Mouse (Mus musculus): ENCODE data around the gene Gnao1.

Gene Gnao1

DNA sequence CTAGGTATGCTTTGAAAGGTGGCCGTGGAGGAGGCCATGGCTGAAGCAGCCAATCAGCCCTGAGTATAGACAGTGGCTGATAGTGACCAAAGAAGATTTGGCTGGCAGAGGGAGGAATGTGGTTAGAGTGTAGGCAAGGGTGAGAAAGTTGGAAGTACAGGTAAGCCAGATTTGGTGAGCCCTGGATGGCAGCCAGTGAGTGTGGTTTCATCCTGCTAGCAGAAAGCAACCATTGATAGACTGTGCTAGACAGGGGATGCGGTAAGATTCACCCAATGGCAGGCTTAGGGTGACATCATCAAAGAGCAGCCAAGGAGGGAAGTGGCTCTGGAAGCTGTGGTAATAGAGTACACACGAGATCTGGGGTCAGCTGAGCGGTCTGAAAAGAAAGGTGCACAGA lies 88.8 kb downstream of the Gnao1 start:
- DNase-seq: no peak

DNA sequence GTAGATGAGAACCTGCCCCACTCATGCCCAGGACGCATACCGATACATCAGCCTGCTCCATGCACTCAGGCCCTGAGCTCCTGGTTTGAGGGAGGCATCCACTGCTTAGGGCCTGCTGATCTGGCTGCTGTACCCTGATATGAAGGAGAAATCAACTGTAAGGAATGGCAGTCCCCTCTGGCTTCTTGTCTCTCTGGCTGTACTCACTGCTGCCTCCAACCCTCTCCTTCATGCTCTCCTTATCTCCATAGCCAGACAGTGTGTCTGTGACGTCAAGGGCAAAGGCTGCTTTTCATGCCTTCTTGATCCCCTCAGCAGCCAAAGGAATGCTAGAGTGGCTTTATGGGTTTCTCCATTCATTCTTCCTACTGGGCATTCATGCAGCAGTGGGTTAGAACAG lies 92.3 kb downstream of the Gnao1 start:
- no peak for DNase-seq

DNA sequence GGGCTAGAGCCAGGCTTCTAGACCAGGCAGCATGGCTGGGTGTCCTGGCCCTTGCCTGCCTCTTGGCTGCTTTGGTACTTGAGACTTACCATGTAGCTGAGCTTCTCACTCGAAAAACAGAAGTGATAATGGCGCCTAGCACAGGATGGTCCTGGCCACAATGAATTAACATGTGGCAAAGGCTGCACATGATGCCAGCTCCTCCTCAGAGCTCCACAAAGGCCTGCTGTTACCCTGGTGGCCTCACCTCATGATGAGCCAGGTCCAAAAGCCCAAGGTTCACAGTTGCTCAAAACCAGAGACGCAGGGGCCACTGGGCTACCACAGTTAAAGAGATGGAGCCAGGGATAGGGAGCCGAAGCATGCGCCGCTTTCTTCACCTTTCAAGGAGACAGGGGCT lies 97.2 kb downstream of the Gnao1 start:
- DNase-seq: no peak

DNA sequence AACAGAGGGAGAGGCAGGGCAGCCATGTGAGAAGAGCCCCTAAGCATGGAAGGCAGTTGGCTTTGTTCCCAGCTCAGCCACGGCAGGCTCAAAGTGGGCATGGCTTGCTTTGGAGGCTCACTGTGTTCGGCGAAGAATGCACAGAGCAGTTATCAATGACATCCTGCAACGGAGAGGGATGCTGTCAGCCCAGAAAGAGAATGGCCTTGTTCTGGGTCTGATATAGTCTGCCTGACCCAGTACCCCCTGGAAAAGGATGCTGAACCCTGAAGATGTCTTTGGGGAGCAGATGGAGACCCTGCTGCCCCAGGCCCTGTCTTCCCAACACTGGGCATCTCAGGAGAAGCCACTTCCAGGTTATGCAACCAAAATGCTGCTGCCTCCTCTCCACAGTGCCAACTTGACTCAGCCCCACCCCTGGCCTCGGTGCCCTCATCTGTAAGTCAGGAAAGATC lies 98.2 kb downstream of the Gnao1 start:
- DNase-seq: no peak

DNA sequence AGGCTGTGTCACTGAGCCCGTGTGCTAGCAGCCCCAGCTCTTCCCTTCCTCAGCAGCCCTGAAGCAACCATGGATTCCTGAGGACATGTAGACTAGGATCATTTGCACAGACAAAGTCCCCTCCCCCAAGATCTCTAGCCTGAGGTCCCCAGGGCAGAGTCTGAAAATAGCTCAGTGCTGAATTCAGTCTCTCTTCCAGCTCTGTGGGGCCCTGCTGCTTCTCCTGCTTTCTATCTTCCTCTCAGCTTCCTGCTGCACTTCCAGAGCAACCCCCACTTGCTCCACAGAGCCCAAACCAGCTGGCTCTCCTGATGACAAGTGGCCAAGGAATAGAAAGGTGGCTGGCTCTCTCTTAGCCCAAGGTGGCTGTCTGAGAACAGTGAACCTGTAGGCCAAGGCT lies 98.8 kb downstream of the Gnao1 start:
- no peak for DNase-seq

DNA sequence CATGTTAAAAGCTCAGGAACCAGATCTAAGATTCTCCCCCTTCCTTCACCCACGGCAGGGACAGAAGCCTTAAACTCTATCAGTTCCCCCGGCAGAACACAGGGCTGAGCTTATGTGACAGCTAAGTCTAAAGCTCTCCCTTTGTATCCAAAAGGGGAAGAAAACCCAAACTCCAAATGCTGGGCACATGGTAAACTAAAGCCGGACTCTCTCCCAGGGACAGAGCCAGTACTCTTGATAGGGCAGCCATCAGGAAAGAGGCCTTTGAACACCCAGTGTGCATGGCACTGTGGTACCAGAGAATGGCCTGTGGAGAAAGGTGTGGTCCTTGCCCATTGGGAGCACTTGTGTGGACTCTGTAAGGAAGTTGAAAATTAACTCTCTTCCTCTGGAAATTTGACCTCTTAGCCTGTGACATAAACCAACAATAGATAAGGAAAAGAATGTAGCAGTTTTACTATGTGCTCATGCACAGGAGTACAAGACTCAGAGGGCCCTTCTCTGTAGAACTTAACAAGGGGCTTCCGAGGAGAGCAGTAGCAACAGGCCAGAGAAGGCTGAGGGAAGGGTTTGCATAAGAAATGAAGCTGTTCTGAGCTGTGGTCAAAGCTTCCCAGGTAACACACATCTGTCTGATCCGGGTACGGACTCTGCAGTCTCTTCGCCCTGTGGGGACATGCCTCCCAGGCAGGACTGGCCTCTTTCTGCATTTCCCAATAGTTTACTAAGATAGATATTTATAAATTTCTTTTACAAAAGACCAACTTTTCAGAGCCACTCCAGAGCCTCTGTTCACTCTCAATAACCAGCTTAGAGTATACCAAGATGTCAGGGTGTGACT lies 102.2 kb downstream of the Gnao1 start:
- no peak for DNase-seq

DNA sequence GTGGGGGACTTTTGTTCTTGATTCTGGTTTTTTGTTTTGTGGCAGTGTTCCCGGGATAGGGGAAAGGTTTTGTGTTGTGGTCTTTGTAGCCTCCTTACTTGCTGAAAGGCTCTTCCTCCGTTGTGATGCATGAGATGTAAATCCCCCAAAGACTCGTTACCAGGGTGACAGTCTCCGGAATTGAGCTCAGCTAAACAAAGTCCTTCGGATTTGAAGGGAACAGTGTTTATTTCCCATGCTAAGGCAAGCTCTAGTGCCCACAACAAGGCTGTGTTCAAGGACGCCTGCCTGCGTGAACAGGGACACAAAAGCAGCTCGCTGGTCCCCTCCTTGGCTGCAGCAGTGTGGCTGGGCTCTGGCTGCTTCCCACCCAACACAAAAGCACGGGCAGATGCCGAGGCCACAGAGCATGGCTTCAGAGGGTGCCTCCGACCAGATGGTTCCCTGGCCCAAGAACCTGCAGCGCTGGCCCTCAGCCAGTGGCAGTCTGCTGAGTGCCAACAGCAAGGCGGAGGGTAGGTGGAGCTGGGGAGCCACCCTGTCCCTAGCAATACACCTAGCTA lies 108.2 kb downstream of the Gnao1 start:
- peak; percentile 75 for DNase-seq

DNA sequence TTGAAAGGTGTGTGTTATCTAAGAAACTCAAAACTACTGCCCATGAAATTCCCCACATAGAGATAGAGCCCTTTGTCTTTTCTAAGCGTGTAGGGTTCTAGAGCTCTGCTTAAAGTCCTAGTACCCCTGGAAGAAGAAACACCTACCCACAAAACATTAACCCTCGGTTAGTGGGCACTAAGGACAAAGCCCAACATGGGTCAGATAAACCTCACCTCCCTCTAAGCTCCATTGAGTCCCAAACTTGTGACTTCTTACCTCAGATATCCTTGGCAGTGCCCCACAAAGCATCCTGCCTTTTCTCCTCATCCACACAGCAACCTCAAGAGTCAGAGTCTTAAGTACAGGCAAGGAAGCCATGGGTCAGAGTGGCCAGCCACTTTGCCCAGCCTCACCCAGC lies 108.8 kb downstream of the Gnao1 start:
- no peak for DNase-seq

DNA sequence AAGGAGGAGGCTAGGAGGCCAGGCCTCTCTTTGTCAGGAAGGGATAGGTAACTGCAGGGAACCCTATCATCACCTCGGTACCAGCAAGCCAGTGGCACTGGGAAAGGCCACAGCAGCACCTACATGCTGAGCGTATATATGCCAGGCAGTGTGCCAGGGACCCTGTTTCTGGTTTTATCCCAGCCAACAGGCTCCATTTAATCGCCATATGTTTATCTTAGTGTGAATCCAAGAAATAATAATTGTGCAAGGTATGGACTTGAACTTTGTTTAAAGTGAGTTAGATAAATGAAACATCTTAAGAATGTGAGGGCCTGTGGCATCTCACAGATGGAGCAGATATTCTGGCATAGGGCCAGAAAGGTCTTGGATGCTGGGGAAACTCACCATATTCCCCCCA lies 109.7 kb downstream of the Gnao1 start:
- DNase-seq: no peak

DNA sequence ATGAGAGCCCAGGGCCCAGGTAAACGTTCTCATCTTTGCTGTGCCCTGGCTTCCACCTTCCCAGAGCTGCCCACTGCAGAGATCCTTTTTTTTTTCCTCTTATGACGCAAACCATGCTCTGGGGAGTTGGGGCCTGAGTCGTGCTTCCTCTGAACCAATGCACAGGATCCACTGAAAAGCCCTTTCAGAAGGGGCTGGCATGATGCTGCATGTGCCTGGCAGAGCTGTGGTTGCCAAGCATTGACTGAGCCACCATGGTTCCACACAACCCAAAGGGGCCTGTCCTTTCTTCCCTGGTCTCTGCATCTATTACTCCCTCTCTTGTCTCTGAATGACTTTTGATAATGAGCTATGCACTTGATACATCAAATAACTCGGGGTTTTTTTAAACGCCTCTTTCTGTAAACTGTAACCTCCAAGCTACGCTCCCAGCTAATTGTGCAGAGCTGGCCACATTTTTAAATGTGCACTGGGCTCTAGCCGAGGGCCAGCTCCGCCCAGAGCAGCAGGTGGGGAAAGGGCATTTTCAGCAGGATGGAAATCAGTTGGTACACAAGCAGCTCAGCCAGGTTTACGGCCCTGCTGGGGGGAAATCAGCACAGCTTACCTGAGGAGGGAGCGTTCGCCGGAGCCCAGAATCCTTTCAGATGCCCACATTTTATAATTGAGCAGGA lies 110.3 kb downstream of the Gnao1 start:
- no peak for DNase-seq

DNA sequence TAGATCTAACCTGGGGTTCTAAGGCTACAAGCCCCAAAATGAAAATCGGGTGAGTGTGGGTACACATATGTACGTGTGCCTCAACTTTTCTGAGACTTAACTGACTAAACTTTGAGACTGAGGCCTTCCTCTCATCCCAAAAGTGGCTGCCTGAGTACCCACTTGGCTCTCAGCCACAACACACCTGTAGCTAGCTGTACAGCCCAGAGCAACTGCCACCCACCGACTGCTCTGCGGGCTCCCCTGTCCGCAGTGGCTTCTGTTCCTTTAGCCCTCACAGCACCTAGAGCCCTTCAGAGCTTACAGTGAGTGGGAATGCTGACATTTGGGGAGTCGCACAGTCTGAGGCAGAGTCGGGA lies 110.8 kb downstream of the Gnao1 start:
- no peak for DNase-seq

DNA sequence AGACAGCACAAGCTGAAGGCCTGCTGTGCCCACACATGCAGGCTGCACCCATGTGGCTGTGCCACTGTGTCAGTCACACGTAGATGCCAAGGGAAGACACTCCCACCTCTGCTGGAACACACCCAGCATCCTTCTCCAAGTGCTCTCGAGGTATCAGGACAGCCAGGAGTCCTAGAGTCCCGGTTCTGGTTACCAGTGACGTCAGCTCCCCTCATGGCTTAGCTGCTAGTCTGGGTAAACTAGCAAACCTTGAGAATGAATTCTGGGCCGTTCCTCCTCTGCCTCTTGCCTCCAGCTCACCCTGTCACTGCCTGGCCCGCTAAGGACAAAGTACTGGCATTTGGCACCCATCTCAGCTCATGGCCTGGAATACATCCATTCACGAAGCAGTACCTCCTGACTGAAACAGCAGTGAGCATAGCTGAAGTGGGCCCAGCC lies 114.2 kb downstream of the Gnao1 start:
- DNase-seq: no peak

DNA sequence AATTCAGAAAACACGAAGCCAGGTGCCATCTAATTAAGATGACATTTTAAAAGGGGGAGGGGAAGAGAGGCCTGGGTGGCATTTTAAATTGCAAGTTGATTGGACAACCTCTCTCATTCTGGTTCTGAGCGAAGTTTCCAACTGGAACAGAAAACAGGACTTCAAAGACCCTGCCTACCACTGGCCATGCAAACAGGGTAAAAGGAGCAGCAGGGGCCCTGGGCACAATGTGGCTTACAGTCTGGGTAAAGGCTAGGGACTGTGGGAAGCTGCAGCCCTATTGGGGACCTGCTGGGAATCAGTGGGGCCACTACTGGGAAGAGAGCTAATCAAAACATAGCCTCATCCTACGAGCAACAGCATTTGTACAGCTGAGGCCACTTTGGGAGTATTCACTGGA lies 115.7 kb downstream of the Gnao1 start:
- DNase-seq: no peak

DNA sequence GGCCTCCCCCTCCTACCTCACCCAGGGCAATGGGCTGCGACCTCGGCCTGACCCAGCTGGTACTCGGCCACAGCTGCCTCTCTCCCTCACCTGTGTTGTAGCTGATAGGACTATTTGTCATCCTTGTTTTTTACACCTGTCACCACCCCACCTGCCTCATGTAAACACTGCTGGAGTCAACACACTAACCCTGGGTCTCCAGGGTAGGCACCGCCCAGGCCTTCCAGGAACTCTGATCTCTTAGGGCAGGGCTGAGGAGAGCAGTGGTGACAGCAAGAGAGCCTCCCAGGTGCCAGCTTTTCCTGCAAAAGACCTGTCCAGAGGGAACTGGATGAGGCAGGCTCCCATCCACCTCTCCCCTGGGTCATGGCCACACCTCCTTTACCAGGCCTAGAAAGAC lies 119.5 kb downstream of the Gnao1 start:
- no peak for DNase-seq

DNA sequence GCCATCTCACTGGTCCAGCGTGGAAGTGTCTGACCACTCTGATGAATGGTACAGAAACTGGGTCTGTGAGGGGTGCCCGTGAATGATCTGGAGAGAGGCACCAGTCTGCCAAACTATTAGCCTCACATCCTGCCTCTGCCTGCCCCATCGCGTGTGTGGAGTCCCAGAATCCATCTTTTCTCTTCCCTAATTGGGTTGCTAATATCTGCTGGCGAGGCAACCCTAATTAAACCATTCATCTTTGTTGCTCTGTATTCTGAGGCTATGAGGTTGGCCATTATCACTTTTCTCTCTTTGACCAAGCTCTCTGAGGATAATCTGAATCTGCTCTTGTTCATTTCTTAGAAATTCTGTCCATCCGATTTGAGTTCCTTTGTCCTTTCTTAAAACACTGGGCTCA lies 121.6 kb downstream of the Gnao1 start:
- no peak for DNase-seq

DNA sequence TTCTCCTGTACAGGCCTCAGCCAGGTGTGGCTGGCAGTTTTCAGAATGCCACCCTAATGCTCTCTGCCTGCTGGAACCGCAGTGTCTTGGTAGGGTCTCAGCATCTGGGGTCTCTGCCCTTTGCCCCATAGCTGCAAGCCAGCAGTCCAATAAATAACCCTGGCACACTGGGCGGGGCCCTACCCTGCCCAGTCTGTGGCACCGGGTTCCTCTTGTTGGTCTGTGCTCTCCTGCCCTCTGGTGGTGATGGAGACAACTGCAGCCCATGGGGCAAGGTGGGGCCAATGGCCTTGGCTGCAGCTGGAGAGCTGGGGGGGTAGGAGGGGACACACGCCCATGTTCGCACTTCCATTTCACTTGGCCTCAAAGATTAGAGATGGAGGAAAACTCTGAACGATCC lies 123.1 kb downstream of the Gnao1 start:
- peak; percentile 75 for DNase-seq

DNA sequence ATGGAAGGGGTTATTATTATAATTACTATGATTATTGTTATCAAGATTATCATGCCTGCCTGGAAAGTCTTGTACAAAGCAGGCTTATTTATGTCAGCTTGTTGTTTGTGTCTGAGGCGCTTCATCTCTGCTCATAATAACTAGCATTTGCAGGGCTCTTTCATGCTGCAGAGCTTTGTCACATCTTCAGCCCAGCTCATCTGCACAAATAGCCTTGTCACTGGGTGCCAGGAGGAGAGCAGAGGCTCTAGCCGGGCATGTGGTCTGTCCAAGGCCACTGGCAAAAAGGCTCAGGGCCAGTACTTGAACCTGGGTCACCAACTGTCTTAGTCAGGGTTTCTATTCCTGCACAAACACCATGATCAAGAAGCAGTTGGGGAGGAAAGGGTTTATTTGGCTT lies 123.5 kb downstream of the Gnao1 start:
- no peak for DNase-seq

DNA sequence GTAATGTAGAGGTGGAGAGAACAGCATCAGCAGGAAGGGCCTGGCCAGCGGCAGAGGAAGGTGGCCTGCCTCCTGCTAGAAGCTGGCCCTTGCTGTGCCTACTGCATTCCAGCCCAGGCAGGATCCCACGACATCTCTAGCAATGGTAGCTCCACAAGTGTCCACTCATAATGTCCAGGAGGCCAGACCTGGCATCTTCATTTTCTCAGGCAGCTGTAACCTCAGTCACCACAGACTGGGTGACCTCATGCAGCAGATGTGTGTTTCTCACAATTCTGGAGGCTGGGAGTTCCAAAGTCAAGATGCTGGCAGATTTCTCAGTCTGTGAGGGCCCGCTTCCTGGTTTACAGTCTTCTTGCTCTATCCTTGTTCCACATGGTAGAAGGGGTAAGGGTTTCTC lies 128.4 kb downstream of the Gnao1 start:
- DNase-seq: no peak

DNA sequence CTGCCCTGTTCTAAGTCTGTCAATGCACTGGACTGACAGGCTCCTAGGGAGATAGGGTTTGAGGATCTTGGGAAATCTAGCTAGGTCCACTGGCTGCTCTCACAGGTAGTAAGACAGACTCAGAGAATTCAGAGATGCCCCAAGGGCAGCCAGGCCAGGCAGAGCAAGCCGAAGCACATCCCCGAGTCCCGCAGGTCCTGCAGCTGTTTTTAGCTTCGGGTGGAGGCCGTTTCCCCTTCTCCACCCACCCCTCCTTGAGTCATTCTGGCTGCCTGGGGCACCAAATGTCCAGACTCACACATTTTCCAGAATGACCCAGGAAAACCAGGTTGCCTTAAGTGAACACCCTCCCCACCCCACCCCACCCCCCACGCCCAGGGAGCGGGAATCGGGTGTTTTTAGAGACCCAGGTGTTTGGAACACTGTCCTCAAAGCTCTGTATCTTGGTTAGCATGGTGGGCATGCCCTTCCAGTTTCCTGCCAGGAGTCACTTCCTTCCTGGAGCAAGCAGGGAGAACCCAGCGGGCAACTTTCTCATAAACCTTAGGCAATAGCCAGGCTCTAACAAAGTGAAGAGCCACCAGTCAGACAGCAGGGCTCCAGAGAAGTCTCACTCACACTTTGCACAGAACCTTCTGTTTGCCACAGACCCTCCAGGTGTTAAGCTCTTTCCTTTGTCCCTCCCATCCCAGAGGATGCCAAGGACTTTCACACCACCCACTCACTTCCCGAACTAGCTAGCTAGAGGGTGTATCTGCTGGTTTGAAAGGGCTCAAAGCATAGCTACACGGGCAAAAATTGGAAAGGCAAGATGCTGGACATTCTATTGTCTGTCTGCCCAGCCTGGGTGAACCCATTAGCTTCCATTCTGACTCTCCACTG lies 131.0 kb downstream of the Gnao1 start:
- DNase-seq: no peak

DNA sequence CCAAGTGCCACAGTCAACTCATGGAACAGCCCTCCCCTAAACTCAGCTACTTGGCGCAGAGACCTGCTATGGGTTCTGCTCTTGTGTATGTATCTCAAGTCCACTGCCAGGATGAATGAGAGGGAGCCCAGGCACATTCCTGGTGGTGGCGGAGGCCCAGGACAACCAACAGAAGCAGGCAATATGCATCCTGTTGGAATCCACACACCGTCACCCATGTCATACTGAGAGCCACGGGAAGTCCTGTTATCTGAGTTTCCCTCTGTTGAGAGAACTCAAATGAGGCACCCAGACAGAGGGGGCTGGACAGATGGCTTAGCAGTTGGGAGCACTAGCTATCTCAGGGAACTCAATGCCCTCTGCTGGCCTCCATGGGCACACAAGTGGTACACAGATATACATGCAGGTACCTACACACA lies 131.9 kb downstream of the Gnao1 start:
- no peak for DNase-seq

DNA sequence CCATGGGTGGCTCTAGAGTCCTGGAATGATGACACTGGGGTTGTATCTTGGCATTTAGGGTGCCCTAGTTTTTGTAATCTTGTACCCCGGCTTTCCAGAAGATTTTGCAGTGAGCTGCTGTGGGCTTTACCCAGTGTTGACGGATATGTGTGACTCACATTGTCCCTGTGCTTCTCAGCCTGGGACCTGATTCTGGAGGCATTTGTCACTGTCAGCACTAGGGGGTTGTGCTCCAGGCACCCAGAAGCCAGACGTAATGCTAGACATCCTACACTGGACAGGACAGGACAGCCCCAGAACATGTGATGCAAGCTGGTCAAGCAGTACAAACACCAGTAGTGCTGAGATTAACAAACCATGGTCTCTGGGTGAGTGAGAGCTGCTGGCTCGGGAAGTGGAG lies 136.0 kb downstream of the Gnao1 start:
- no peak for DNase-seq

DNA sequence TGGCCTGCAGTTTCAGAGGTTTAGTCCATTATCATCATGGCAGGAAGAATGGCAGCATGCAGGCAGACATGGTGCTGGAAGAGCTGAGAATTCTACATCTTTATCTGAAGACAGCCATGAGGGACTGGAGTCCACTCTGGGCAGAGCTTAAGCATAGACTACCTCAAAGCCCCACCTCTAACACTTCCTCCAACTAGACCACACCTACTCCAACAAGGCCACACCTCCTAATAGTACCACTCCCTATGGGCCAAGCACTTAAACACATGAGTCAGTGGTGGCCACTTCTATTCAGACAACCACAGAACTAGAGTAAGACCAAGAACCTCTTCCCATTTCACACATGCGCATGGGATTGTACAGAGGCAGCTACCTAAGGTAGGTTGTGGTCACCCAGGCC lies 136.6 kb downstream of the Gnao1 start:
- DNase-seq: no peak

DNA sequence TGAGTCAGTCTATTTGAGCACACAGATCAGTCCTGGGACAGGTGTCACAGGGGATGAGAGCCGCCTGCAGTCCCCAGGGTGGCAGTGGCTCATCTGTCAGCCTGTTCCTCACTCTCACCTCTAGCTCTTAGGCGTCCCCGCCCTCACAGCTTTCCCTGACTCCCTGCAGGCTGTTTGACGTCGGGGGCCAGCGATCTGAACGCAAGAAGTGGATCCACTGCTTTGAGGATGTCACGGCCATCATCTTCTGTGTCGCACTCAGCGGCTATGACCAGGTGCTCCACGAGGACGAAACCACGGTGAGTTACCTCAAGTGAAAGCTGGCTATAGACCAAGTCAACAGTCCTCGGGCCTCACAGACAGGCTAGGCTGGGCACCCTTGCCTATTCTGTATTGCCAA lies 140.4 kb downstream of the Gnao1 start:
- DNase-seq: no peak
